Mouse (Mus musculus) embryonic facial prominence, embryonic 10.5 days (tissue): ENCODE results near the gene Grin3a. TPM values are rescaled to one million over a fixed set of nuclear protein-coding genes. Genes with fewer than 3 reads are reported as not detected.

ENCODE experiments used
- DNase-seq: peaks from one replicate; pipeline ENCODE4 v3.0.0-alpha.2; 2017; ENCODE audit warnings: low spot score
- H3K27ac ChIP-seq: fragments of 300-500 bp; sonication (generic); replicated peaks from 2 replicates; pipeline ENCODE4 v1.5.1; 2016; ENCODE audit warnings: mild to moderate bottlenecking
- H3K27me3 ChIP-seq: fragments of 300-500 bp; sonication (generic); replicated peaks from 2 replicates; pipeline ENCODE4 v1.6.1; 2016; ENCODE audit warnings: low read depth, mild to moderate bottlenecking; ENCODE audit not compliant: poor library complexity, severe bottlenecking
- H3K36me3 ChIP-seq: fragments of 300-500 bp; sonication (generic); replicated peaks from 2 replicates; pipeline ENCODE4 v1.6.1; 2016; ENCODE audit warnings: mild to moderate bottlenecking, moderate library complexity
- H3K4me1 ChIP-seq: fragments of 300-500 bp; sonication (generic); 2 replicates; pipeline ENCODE4 v1.6.1; 2016
- H3K4me3 ChIP-seq: fragments of 300-500 bp; sonication (generic); 2 replicates; pipeline ENCODE4 v1.5.1; 2016; ENCODE audit warnings: mild to moderate bottlenecking, moderate library complexity
- H3K9me3 ChIP-seq: fragments of 300-500 bp; sonication (generic); 2 replicates; pipeline ENCODE4 v1.6.1; 2016; ENCODE audit warnings: mild to moderate bottlenecking
- WGBS: fragments of 180-500 bp; shearing (Covaris S2); methylation state at CpG from one replicate; pipeline ENCODE4 v1.1.7; 2016; 5-methylcytosine and 5-hydroxymethylcytosine counted together
- polyA plus RNA-seq: library from polyadenylated mRNA; unstranded; fragments of >200 nt; fragmentation: Nextera tagmentation; extraction: Ambion mirVana; gene quantifications from 2 replicates; pipeline ENCODE4 v1.2.1, GENCODE M21; 2016

Grin3a gene
- polyA plus RNA-seq, 1 experiment from 2014 or later, result 0.49 TPM

- Histone ChIP-seq H3K9me3 (no peaks in the 10 kb centered on the region), H3K27ac (no peak overlapping the region), H3K36me3 (no peaks in the 10 kb centered on the region), H3K27me3 (no peaks in the 10 kb centered on the region), H3K4me3 (no peak overlapping the region), H3K4me1 (no peaks in the 10 kb centered on the region)
- DNase-seq, result no peak
- WGBS, result 94% methylated on average over 10 of the region's 10 CpGs
Observed at GRCm38 (mm10) chr4:49616924-49617323, 228.6 kb downstream of the Grin3a start.

Other genes with a start within 250 kb of the Grin3a start
- 10.6 and 12.0 TPM in 2 replicates for gene Tmem246, start 247.9 kb downstream of the Grin3a start, polyA plus RNA-seq
- 48.9 and 51.4 TPM in 2 replicates for gene Rnf20, start 213.7 kb downstream of the Grin3a start, polyA plus RNA-seq
- not detected in 2 replicates for gene Ppp3r2, start 163.7 kb downstream of the Grin3a start, polyA plus RNA-seq